Mouse (Mus musculus) gastrocnemius, adult 18-20 months (tissue): Measurements from ENCODE around the gene Nmrk1. TPM values are rescaled to one million over a fixed set of nuclear protein-coding genes. Genes with fewer than 3 reads are reported as not detected.

ENCODE experiments used
- DNase-seq: peaks from one replicate; pipeline ENCODE4 v3.0.0; 2021; ENCODE audit warnings: low spot score
- total RNA-seq, 2 experiments: library from RNA; stranded (reverse); gene quantifications; 2 replicates each; pipeline ENCODE4 v1.2.3; 2021

Nmrk1 gene
- total RNA-seq, 2 experiments from 2014 or later, result 2.6 to 3.5 TPM

GRCm38 (mm10) chr19:18652592-18652991, 20.8 kb downstream of the Nmrk1 start:
- DNase-seq, result peak; percentile 48

- no peak for DNase-seq
These were observed 21.3 kb downstream of the Nmrk1 start for GRCm38 (mm10) chr19:18653058-18653457.

- DNase-seq, result peak; percentile 86
These were observed 22.6 kb downstream of the Nmrk1 start for GRCm38 (mm10) chr19:18654330-18654729.

GRCm38 (mm10) chr19:18654984-18655383, 23.2 kb downstream of the Nmrk1 start:
- no peak for DNase-seq

GRCm38 (mm10) chr19:18655999-18656398, 24.2 kb downstream of the Nmrk1 start:
- no peak for DNase-seq

GRCm38 (mm10) chr19:18658473-18658872, 26.7 kb downstream of the Nmrk1 start:
- DNase-seq, result no peak

GRCm38 (mm10) chr19:18659349-18659748, 27.6 kb downstream of the Nmrk1 start:
- no peak for DNase-seq

GRCm38 (mm10) chr19:18660466-18660865, 28.7 kb downstream of the Nmrk1 start:
- DNase-seq, result peak; percentile 54

- no peak for DNase-seq
These were observed 29.9 kb downstream of the Nmrk1 start for GRCm38 (mm10) chr19:18661683-18662082.

GRCm38 (mm10) chr19:18663904-18664303, 32.2 kb downstream of the Nmrk1 start:
- DNase-seq, result no peak

GRCm38 (mm10) chr19:18666966-18667365, 35.2 kb downstream of the Nmrk1 start:
- no peak for DNase-seq

GRCm38 (mm10) chr19:18669551-18669950, 37.8 kb downstream of the Nmrk1 start:
- DNase-seq, result no peak

- peak; percentile 99 for DNase-seq
These were observed 38.9 kb downstream of the Nmrk1 start, which contains the start of gene Carnmt1 for GRCm38 (mm10) chr19:18670608-18671007. Carnmt1 (plus strand) TSS chr19:18670764.

- DNase-seq, result no peak
These were observed 39.4 kb downstream of the Nmrk1 start for GRCm38 (mm10) chr19:18671056-18671741.

GRCm38 (mm10) chr19:18672498-18672897, 40.7 kb downstream of the Nmrk1 start:
- DNase-seq, result peak; percentile 40

GRCm38 (mm10) chr19:18673116-18673515, 41.4 kb downstream of the Nmrk1 start:
- no peak for DNase-seq

- DNase-seq, result no peak
These were observed 50.4 kb downstream of the Nmrk1 start for GRCm38 (mm10) chr19:18682142-18682541.

- peak; percentile 35 for DNase-seq
These were observed 55.8 kb downstream of the Nmrk1 start for GRCm38 (mm10) chr19:18687556-18687955.

GRCm38 (mm10) chr19:18692176-18692575, 60.4 kb downstream of the Nmrk1 start:
- DNase-seq, result no peak

- no peak for DNase-seq
These were observed 61.0 kb downstream of the Nmrk1 start for GRCm38 (mm10) chr19:18692768-18693167.

- no peak for DNase-seq
These were observed 63.4 kb downstream of the Nmrk1 start for GRCm38 (mm10) chr19:18695116-18695515.

- no peak for DNase-seq
These were observed 63.8 kb downstream of the Nmrk1 start for GRCm38 (mm10) chr19:18695552-18695951.
